23 mouse cellular contexts compared by ENCODE assay signal in genomic region chr2:160240531-160241379, GRCm38 (mm10).
DNase-seq lines count a peak whose midpoint lies in the region; ATAC-seq and TF ChIP-seq lines count a peak whose summit lies in the region.
"Had no signal": no experiment of that assay in that cellular context is flagged by ENCODE, and none has a peak within 500 bp of the region (broad histone marks: within the 10 kb centered on the region; RNA-seq: fewer than 3 reads in every experiment).

No protein-coding gene starts in this region.

- TF ChIP-seq CTCF in kidney, adult 2 months (conservative IDR thresholded peaks at IDR 0.05; ENCODE audit: insufficient read depth, insufficient read length, low read depth, low read length), result no peak
- TF ChIP-seq CTCF in stomach, postnatal 0 days (IDR thresholded peaks at IDR 0.05; ENCODE audit: low read depth), result no peak

- TF ChIP-seq POLR2A in kidney, adult 2 months (IDR thresholded peaks at IDR 0.05; ENCODE audit: low read depth, low read length), result no peak

- no peak overlapping the region for H3K9ac ChIP-seq in stomach, postnatal 0 days (ENCODE audit: low read length)
- H3K9ac ChIP-seq: forebrain, embryonic 13.5 days; hindbrain, embryonic 13.5 days; limb, embryonic 12.5 days; liver, embryonic 13.5 days; lung, embryonic 15.5 days; midbrain, embryonic 12.5 days; neural tube, embryonic 13.5 days had no signal

- peaks cover 7% of the 10 kb centered on the region; the same call in 1 of the 2 replicates for H3K4me1 ChIP-seq in kidney, adult 2 months (ENCODE audit: control insufficient read depth, insufficient read depth, low read length)
- no peaks in the 10 kb centered on the region for H3K4me1 ChIP-seq in stomach, postnatal 0 days (replicated peaks; ENCODE audit: control insufficient read depth, insufficient read depth)
- H3K4me1 ChIP-seq: hindbrain, embryonic 13.5 days; lung, embryonic 15.5 days had no signal

- no peak for TF ChIP-seq EP300 in stomach, postnatal 0 days (optimal IDR thresholded peaks at IDR 0.05)

- H3K27me3 ChIP-seq in kidney, adult 2 months (replicated peaks; ENCODE audit: control insufficient read depth, insufficient read depth, low read length), result no peaks in the 10 kb centered on the region
- no peaks in the 10 kb centered on the region for H3K27me3 ChIP-seq in stomach, postnatal 0 days (ENCODE audit: control insufficient read depth, insufficient read depth, low read length)
- H3K27me3 ChIP-seq: forebrain, embryonic 13.5 days; hindbrain, embryonic 13.5 days; liver, embryonic 13.5 days; lung, embryonic 15.5 days had no signal

- peak; percentile 82 for ATAC-seq in stomach, postnatal 0 days (ENCODE audit: low FRiP score, low TSS enrichment)
- ATAC-seq: CD4-positive, CD25-positive, alpha-beta regulatory T cell, adult 4 months; forebrain, embryonic 13.5 days had no signal

- H3K4me2 ChIP-seq in stomach, postnatal 0 days (replicated peaks; ENCODE audit: low read depth), result no peak overlapping the region
- H3K4me2 ChIP-seq: forebrain, embryonic 13.5 days; hindbrain, embryonic 13.5 days; limb, embryonic 12.5 days; liver, embryonic 13.5 days; lung, embryonic 15.5 days; midbrain, embryonic 12.5 days; neural tube, embryonic 13.5 days had no signal

- WGBS in kidney, adult 2 months, result 32% methylated on average over 12 of the region's 12 CpGs
- 51% methylated on average over 12 of the region's 12 CpGs for WGBS in stomach, postnatal 0 days

- no peak overlapping the region for H3K27ac ChIP-seq in kidney, adult 2 months (ENCODE audit: insufficient read depth, low read depth, low read length)
- 0 out of 2 replicates have a peak overlapping the region, but pooled peaks have one; percentile 40 for H3K27ac ChIP-seq in stomach, postnatal 0 days (replicated peaks)
- H3K27ac ChIP-seq: forebrain, embryonic 13.5 days; hindbrain, embryonic 13.5 days; layer of hippocampus, adult 2 months; left cerebral cortex, adult 2 months; limb, embryonic 12.5 days; liver, embryonic 13.5 days; lung, embryonic 15.5 days; macrophage; midbrain, embryonic 12.5 days; neural tube, embryonic 13.5 days had no signal

- no peaks in the 10 kb centered on the region for H3K36me3 ChIP-seq in kidney, adult 2 months (ENCODE audit: control insufficient read depth, insufficient read depth, low read length)
- H3K36me3 ChIP-seq in stomach, postnatal 0 days (ENCODE audit: control insufficient read depth, insufficient read depth, low read length), result no peaks in the 10 kb centered on the region
- H3K36me3 ChIP-seq: G1E; hindbrain, embryonic 13.5 days; limb, embryonic 12.5 days; liver, embryonic 13.5 days; lung, embryonic 15.5 days; midbrain, embryonic 12.5 days; neural tube, embryonic 13.5 days had no signal

- H3K4me3 ChIP-seq in kidney, adult 2 months (ENCODE audit: insufficient read depth, low read depth, low read length), result no peak overlapping the region
- no peak overlapping the region for H3K4me3 ChIP-seq in stomach, postnatal 0 days (ENCODE audit: low read depth, low read length)
- H3K4me3 ChIP-seq: forebrain, embryonic 13.5 days; hindbrain, embryonic 13.5 days; layer of hippocampus, adult 2 months; left cerebral cortex, adult 2 months; limb, embryonic 12.5 days; liver, embryonic 13.5 days; lung, embryonic 15.5 days; midbrain, embryonic 12.5 days; neural tube, embryonic 13.5 days had no signal

- DNase-seq in urinary bladder, postnatal 36 days (ENCODE audit: low spot score in 2 of 2), result peak; percentile 15 to 27
- DNase-seq in urinary bladder, postnatal 25 days (ENCODE audit: low spot score), result no peak
- peak; percentile 74 for DNase-seq in kidney, adult 2 months
- DNase-seq in kidney, postnatal 14 days, result peak; percentile 53
- DNase-seq in stomach, postnatal 0 days (ENCODE audit: low spot score), result peak; percentile 64
- DNase-seq in right cerebral cortex, postnatal 4 days, result no peak
- no peak for DNase-seq in right cerebral cortex, postnatal 10 days (ENCODE audit: low spot score in 2 of 2)
- DNase-seq in embryo, embryonic 11 days, result no peak
- DNase-seq: cerebellum, postnatal 10 days; heart, postnatal 10 days; liver, embryonic 13.5 days; thymus, adult 2 months had no signal

- H3K9me3 ChIP-seq in stomach, postnatal 0 days (ENCODE audit: control insufficient read depth, low read length), result no peaks in the 10 kb centered on the region
- H3K9me3 ChIP-seq: forebrain, embryonic 13.5 days; limb, embryonic 12.5 days; liver, embryonic 13.5 days; lung, embryonic 15.5 days; midbrain, embryonic 12.5 days; neural tube, embryonic 13.5 days had no signal

Comparison
In these comparisons a context has a peak if more than half of its experiments do, and no peak if none do; other contexts are left out.
1. DNase-seq: peak in urinary bladder, postnatal 36 days (2 of 2), kidney, adult 2 months (single experiment), kidney, postnatal 14 days (single experiment) and stomach, postnatal 0 days (single experiment); none in urinary bladder, postnatal 25 days (single experiment), right cerebral cortex, postnatal 4 days (single experiment), right cerebral cortex, postnatal 10 days (0 of 2) and embryo, embryonic 11 days (single experiment).